Mouse (Mus musculus) embryonic facial prominence, embryonic 14.5 days (tissue): ENCODE measurements around the gene Cs. TPM values are rescaled to one million over a fixed set of nuclear protein-coding genes. Genes with fewer than 3 reads are reported as not detected.

ENCODE experiments used
- ATAC-seq: fragments of 200-750 bp; cut with Nextera tagmentation; 2 replicates; pipeline ENCODE4 v1.8.0; 2017; ENCODE audit warnings: low read depth, moderate number of reproducible peaks, moderate TSS enrichment
- DNase-seq: peaks from one replicate; pipeline ENCODE4 v3.0.0-alpha.2; 2015; ENCODE audit warnings: low spot score
- H3K27ac ChIP-seq: fragments of 300-500 bp; sonication (generic); replicated peaks from 2 replicates; pipeline ENCODE4 v1.5.1; 2014; ENCODE audit warnings: low read depth, mild to moderate bottlenecking, low read length, moderate library complexity
- H3K27me3 ChIP-seq: fragments of 300-500 bp; sonication (generic); replicated peaks from 2 replicates; pipeline ENCODE4 v1.6.1; 2014; ENCODE audit warnings: low read length; ENCODE audit not compliant: control insufficient read depth, insufficient read depth
- H3K36me3 ChIP-seq: fragments of 300-500 bp; sonication (generic); 2 replicates; pipeline ENCODE4 v1.6.1; 2014; ENCODE audit warnings: low read length, mixed read lengths; ENCODE audit not compliant: control insufficient read depth, insufficient read depth
- H3K4me1 ChIP-seq: fragments of 300-500 bp; sonication (generic); 2 replicates; pipeline ENCODE4 v1.6.1; 2014; ENCODE audit warnings: antibody characterized with exemption, low read length; ENCODE audit not compliant: control insufficient read depth, insufficient read depth
- H3K4me2 ChIP-seq: fragments of 300-500 bp; sonication (generic); 2 replicates; pipeline ENCODE4 v1.6.1; 2014; ENCODE audit warnings: low read depth, mild to moderate bottlenecking, low read length, moderate library complexity, mixed read lengths
- H3K4me3 ChIP-seq: fragments of 300-500 bp; sonication (generic); 2 replicates; pipeline ENCODE4 v1.5.1; 2014; ENCODE audit warnings: low read depth, mild to moderate bottlenecking, low read length
- H3K9ac ChIP-seq: fragments of 300-500 bp; sonication (generic); 2 replicates; pipeline ENCODE4 v1.6.1; 2014; ENCODE audit warnings: low read depth, mild to moderate bottlenecking, low read length, moderate library complexity, mixed read lengths
- H3K9me3 ChIP-seq: fragments of 300-500 bp; sonication (generic); 2 replicates; pipeline ENCODE4 v1.6.1; 2016; ENCODE audit warnings: low read length; ENCODE audit not compliant: control insufficient read depth
- WGBS: fragments of 180-500 bp; shearing (Covaris S2); extraction: QIAGEN DNeasy Blood & Tissue Kit; methylation state at CpG from one replicate; pipeline ENCODE4 v1.1.7; 2014; 5-methylcytosine and 5-hydroxymethylcytosine counted together
- polyA plus RNA-seq: library from polyadenylated mRNA; unstranded; fragments of >200 nt; fragmentation: Nextera tagmentation; extraction: Ambion mirVana; gene quantifications from 2 replicates; pipeline ENCODE4 v1.2.1, GENCODE M21; 2014

Cs gene
- polyA plus RNA-seq, 1 experiment from 2014 or later = 201 TPM

DNA sequence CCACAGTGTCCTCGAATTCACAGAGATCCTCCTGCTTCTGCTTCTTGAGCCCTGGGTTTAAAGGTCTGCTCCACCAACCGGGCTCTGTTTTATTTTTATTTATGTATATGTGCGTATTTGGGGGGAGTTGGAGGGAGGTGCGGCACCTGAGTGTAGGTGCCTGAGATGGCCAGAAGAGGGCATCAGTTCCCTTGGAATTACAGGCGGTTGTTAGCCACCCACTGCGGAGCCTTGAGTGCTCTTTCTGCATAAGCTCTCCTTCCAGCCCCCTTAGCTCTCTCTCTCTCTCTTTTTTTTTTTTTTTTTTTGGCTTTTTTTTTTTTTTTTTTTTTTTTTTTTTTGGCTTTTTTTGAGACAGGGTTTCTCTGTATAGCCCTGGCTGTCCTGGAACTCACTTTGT, 36.9 kb downstream of the Cs start:
- WGBS = 77% methylated on average over 6 of the region's 6 CpGs
- ATAC-seq = no peak

GRCm38 (mm10) chr10:128376099-128376454, 38.5 kb downstream of the Cs start:
- peak overlapping the region; percentile 74 for H3K4me2 ChIP-seq
- H3K36me3 ChIP-seq = peaks cover 28% of the 10 kb centered on the region
- H3K9me3 ChIP-seq = no peaks in the 10 kb centered on the region
- peak overlapping the region; percentile 75 for H3K4me3 ChIP-seq
- H3K4me1 ChIP-seq = peaks cover 8% of the 10 kb centered on the region
- ATAC-seq (no peak), DNase-seq (no peak)
- peak overlapping the region; percentile 96 for H3K9ac ChIP-seq
- 44% methylated on average over 4 of the region's 4 CpGs for WGBS
- no peaks in the 10 kb centered on the region for H3K27me3 ChIP-seq
- peak overlapping the region; percentile 97 for H3K27ac ChIP-seq

More for the DNA sequence above, 36.9 kb downstream of the Cs start:
- no peak overlapping the region for H3K4me3 ChIP-seq
- no peak overlapping the region for H3K4me2 ChIP-seq
- H3K4me1 ChIP-seq = peaks cover 8% of the 10 kb centered on the region
- no peak overlapping the region for H3K9ac ChIP-seq
- no peak overlapping the region for H3K27ac ChIP-seq
- peaks cover 12% of the 10 kb centered on the region for H3K36me3 ChIP-seq
- H3K9me3 ChIP-seq = no peaks in the 10 kb centered on the region
- no peak for DNase-seq
- no peaks in the 10 kb centered on the region for H3K27me3 ChIP-seq

GRCm38 (mm10) chr10:128376455-128377211, 39.1 kb downstream of the Cs start, which contains the start of gene Ankrd52:
Gene Ankrd52 (plus strand): TSS chr10:128377115.
- H3K9ac ChIP-seq = peak within 1 kb of the TSS; percentile 96
- H3K4me1 ChIP-seq = peaks cover 8% of the 10 kb centered on the region
- peaks cover 33% of the 10 kb centered on the region for H3K36me3 ChIP-seq
- H3K4me3 ChIP-seq = peak within 1 kb of the TSS; percentile 75
- DNase-seq (peak; percentile 87), ATAC-seq (peak; percentile 93)
- peak within 1 kb of the TSS; percentile 74 for H3K4me2 ChIP-seq
- no peaks in the 10 kb centered on the region for H3K27me3 ChIP-seq
- H3K9me3 ChIP-seq = no peaks in the 10 kb centered on the region
- peak within 1 kb of the TSS; percentile 97 for H3K27ac ChIP-seq
- WGBS = under 1% methylated on average over 32 of the region's 73 CpGs

- Histone ChIP-seq H3K27me3 (no peaks in the 10 kb centered on the region), H3K4me1 (peaks cover 8% of the 10 kb centered on the region), H3K9ac (peak overlapping the region; percentile 96), H3K4me3 (peak overlapping the region; percentile 75), H3K4me2 (peak overlapping the region; percentile 74), H3K9me3 (no peaks in the 10 kb centered on the region), H3K36me3 (peaks cover 40% of the 10 kb centered on the region), H3K27ac (peak overlapping the region; percentile 97)
- ATAC-seq = peak; percentile 71
- 1% methylated on average over 17 of the region's 47 CpGs for WGBS
- DNase-seq = peak; percentile 72
Measured at GRCm38 (mm10) chr10:128377222-128377939, 39.8 kb downstream of the Cs start.

DNA sequence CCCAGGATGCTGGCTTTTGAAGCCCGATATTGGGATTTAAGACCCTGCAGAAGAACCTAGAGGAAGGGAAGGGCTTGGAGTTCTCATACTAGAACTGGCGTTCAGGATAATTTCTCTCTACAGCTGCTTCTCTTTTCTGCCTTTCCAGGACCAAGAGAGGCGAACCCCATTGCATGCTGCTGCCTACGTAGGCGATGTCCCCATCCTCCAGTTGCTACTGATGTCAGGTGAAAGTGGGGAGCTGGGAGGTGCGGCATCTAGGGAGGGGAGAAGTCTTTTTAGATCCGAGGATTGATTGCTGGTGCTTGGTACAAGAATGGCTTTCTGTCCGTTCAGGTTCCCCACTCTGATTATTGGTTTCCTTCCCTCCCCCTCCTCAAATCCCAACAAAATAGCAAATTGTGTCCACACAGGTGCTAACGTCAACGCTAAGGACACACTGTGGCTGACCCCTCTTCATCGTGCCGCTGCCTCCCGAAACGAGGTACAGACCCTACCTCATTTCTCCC, 40.5 kb downstream of the Cs start:
- DNase-seq (no peak), ATAC-seq (no peak)
- Histone ChIP-seq H3K27me3 (no peaks in the 10 kb centered on the region), H3K9ac (peak overlapping the region; percentile 96), H3K9me3 (no peaks in the 10 kb centered on the region), H3K4me3 (peak overlapping the region; percentile 75), H3K4me1 (peaks cover 8% of the 10 kb centered on the region), H3K36me3 (peaks cover 46% of the 10 kb centered on the region), H3K4me2 (peak overlapping the region; percentile 74), H3K27ac (peak overlapping the region; percentile 97)
- WGBS = 52% methylated on average over 14 of the region's 14 CpGs

GRCm38 (mm10) chr10:128378462-128378861, 40.9 kb downstream of the Cs start:
- H3K4me3 ChIP-seq = peak overlapping the region; percentile 75
- ATAC-seq = no peak

GRCm38 (mm10) chr10:128379260-128379659, 41.7 kb downstream of the Cs start:
- Histone ChIP-seq H3K4me2 (no peak overlapping the region), H3K27me3 (no peaks in the 10 kb centered on the region), H3K36me3 (peaks cover 59% of the 10 kb centered on the region), H3K9ac (no peak overlapping the region), H3K27ac (no peak overlapping the region), H3K9me3 (no peaks in the 10 kb centered on the region), H3K4me3 (no peak overlapping the region), H3K4me1 (peaks cover 8% of the 10 kb centered on the region)
- WGBS = 97% methylated on average over 7 of the region's 7 CpGs
- no peak for DNase-seq
- no peak for ATAC-seq

More at GRCm38 (mm10) chr10:128378462-128378861, 40.9 kb downstream of the Cs start:
- Histone ChIP-seq H3K27me3 (no peaks in the 10 kb centered on the region), H3K4me1 (peaks cover 8% of the 10 kb centered on the region), H3K36me3 (peaks cover 51% of the 10 kb centered on the region), H3K9ac (peak overlapping the region; percentile 96), H3K9me3 (no peaks in the 10 kb centered on the region), H3K4me2 (peak overlapping the region; percentile 74), H3K27ac (no peak overlapping the region)
- 56% methylated on average over 3 of the region's 3 CpGs for WGBS
- no peak for DNase-seq

GRCm38 (mm10) chr10:128380565-128380964, 43.0 kb downstream of the Cs start:
- no peak overlapping the region for H3K4me2 ChIP-seq
- H3K9ac ChIP-seq = no peak overlapping the region
- H3K36me3 ChIP-seq = peaks cover 72% of the 10 kb centered on the region
- WGBS = 86% methylated on average over 5 of the region's 5 CpGs
- no peak overlapping the region for H3K27ac ChIP-seq
- ATAC-seq = no peak
- H3K4me1 ChIP-seq = peaks cover 8% of the 10 kb centered on the region
- no peaks in the 10 kb centered on the region for H3K27me3 ChIP-seq
- no peak for DNase-seq
- no peak overlapping the region for H3K4me3 ChIP-seq
- no peaks in the 10 kb centered on the region for H3K9me3 ChIP-seq
